Mouse (Mus musculus) ES-Bruce4 (cell line): ENCODE measurements around the gene Oaz1.

Experiments
- CTCF ChIP-seq: IDR thresholded peaks from one replicate; pipeline ENCODE4 v1.8.1; 2011; ENCODE audit warnings: low read depth, low read length
- POLR2A ChIP-seq: IDR thresholded peaks from one replicate; pipeline ENCODE4 v1.8.1; 2011; ENCODE audit warnings: low read length; ENCODE audit not compliant: insufficient read depth

DNA sequence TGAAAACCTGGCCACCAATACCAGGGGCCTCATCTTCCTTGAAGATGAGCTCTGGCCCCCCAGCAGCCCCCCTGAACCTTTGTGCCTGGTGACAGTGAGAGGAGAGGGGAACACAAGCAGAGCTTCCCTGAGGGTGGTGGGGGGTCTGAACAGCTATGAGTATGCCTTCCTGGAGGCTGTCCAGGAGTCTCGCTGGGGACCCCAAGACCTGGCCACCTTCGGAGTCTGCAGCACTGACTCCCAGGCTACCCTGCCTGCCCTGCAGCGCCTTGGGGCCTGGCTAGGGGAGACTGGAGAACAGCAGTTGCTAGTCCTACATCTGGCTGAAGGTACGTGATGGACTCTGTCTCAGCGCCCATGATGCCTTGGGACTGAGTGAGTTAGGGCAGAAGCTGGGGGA is 21.1 kb upstream of the Oaz1 start:
- TF ChIP-seq POLR2A (no peak), CTCF (no peak)
